Mouse (Mus musculus) pancreas, adult 10 weeks (tissue): Measurements from ENCODE around the gene Asb2. TPM values are rescaled to one million over a fixed set of nuclear protein-coding genes. Genes with fewer than 3 reads are reported as not detected.

Source experiments
- polyA plus RNA-seq: library from polyadenylated mRNA; stranded (reverse); fragments of 350-450 nt; fragmentation: Illumina TruSeq; extraction: RNeasy Lipid Tissue Mini Kit (QIAGEN cat#74804); gene quantifications from one replicate; pipeline ENCODE4 v1.2.3, GENCODE M21; 2015; ENCODE audit warnings: low read depth, low replicate concordance; ENCODE audit not compliant: insufficient read depth

The Asb2 gene
- polyA plus RNA-seq: 0.70 TPM

GRCm38 (mm10) chr12:103355746-103356414 lies at the start of gene Asb2:
TSS of gene Asb2 (minus strand) at chr12:103356001.

GRCm38 (mm10) chr12:103388505-103389347 lies 32.9 kb upstream of the Asb2 start, which contains the start of gene Otub2:
TSS of gene Otub2 (plus strand) at chr12:103388682.

GRCm38 (mm10) chr12:103310744-103311267 lies 45.0 kb downstream of the Asb2 start, which contains the start of gene Fam181a:
TSS of gene Fam181a (plus strand) at chr12:103310975.

Other genes with a start within 250 kb of the Asb2 start
- not detected for gene Prima1, start 113.9 kb downstream of the Asb2 start, polyA plus RNA-seq
- gene Fam181a, start 45.0 kb downstream of the Asb2 start, polyA plus RNA-seq: not detected
- gene Otub2, start 32.7 kb upstream of the Asb2 start, polyA plus RNA-seq: 1.3 TPM
- gene 9330161L09Rik, start 51.8 kb upstream of the Asb2 start, polyA plus RNA-seq: not detected
- gene Ddx24, start 69.8 kb upstream of the Asb2 start, polyA plus RNA-seq: 10.5 TPM
- 155 TPM for gene Ifi27, start 78.2 kb upstream of the Asb2 start, polyA plus RNA-seq
- gene Ifi27l2a, start 87.7 kb upstream of the Asb2 start, polyA plus RNA-seq: 99.7 TPM
- 0.79 TPM for gene Ifi27l2b, start 101.2 kb upstream of the Asb2 start, polyA plus RNA-seq
- 4.9 TPM for gene Ppp4r4, start 176.3 kb upstream of the Asb2 start, polyA plus RNA-seq